Mouse (Mus musculus) testis, adult 2 months (tissue): Measurements from ENCODE around the gene Tma7. TPM values are rescaled to one million over a fixed set of nuclear protein-coding genes. Genes with fewer than 3 reads are reported as not detected.
A peak's percentile ranks its signal among the peaks of the same experiment; 100 is the strongest.

ENCODE experiments used
- H3K27ac ChIP-seq: fragments of 200-500 bp; 2 replicates; pipeline ENCODE4 v1.5.1; 2012; ENCODE audit warnings: low read depth, low read length; ENCODE audit not compliant: control insufficient read depth, insufficient read depth
- H3K27me3 ChIP-seq: fragments of 200-500 bp; 2 replicates; pipeline ENCODE4 v1.6.1; 2012; ENCODE audit warnings: mild to moderate bottlenecking, low read length, moderate library complexity; ENCODE audit not compliant: control insufficient read depth, insufficient read depth
- H3K36me3 ChIP-seq: fragments of 200-500 bp; 2 replicates; pipeline ENCODE4 v1.6.1; 2012; ENCODE audit warnings: mild to moderate bottlenecking, low read length; ENCODE audit not compliant: control insufficient read depth, insufficient read depth
- H3K4me1 ChIP-seq: fragments of 200-500 bp; 2 replicates; pipeline ENCODE4 v1.6.1; 2012; ENCODE audit warnings: low read length; ENCODE audit not compliant: control insufficient read depth, insufficient read depth
- H3K4me3 ChIP-seq: fragments of 200-500 bp; 2 replicates; pipeline ENCODE4 v1.5.1; 2012; ENCODE audit warnings: low read depth, mild to moderate bottlenecking, low read length, moderate library complexity, mixed read lengths; ENCODE audit not compliant: control insufficient read depth
- CTCF ChIP-seq: fragments of 200-500 bp; IDR thresholded peaks from 2 replicates; pipeline ENCODE4 v1.5.1; 2012; ENCODE audit warnings: low read depth, mild to moderate bottlenecking, inconsistent platforms, low read length, moderate library complexity; ENCODE audit not compliant: control insufficient read depth, insufficient read depth, insufficient replicate concordance
- POLR2A ChIP-seq: fragments of 200-500 bp; IDR thresholded peaks from 2 replicates; pipeline ENCODE4 v1.6.1; 2012; ENCODE audit warnings: low read depth, mild to moderate bottlenecking, inconsistent platforms, low read length, moderate library complexity; ENCODE audit not compliant: control insufficient read depth
- polyA plus RNA-seq: library from polyadenylated mRNA; depleted of rRNA; stranded (reverse); fragments of >200 nt; gene quantifications from 2 replicates; pipeline ENCODE4 v1.2.3, GENCODE M21; 2012

Tma7 gene
- polyA plus RNA-seq, 1 experiment: 120 TPM

DNA sequence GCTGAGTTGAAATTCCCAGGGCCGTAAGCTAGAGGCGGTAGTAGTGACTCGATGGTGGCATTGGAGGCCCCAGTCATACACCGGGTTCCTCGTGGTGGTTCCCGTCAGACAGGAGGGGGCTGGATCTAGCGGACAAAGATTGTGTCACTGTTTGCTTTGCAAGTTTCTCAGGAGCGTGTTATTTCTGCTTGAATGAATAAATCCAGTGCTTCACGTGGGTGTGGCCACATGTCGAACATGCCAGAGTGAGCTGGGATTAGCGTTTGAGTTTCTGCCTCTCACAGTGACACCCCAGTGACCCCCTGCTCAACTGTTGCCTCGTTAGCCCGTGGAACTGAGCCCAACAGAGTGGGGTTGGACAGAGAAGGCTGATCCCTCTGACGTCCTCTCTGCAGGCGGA is 8.1 kb upstream of the Tma7 start:
- peaks cover 13% of the 10 kb centered on the region for H3K4me1 ChIP-seq

GRCm38 (mm10) chr9:109087987-109088386 is 5.6 kb upstream of the Tma7 start:
- Histone ChIP-seq H3K4me1 (peaks cover 6% of the 10 kb centered on the region), H3K27ac (no peak overlapping the region), H3K4me3 (no peak overlapping the region)

More for the DNA sequence above, 8.1 kb upstream of the Tma7 start:
- no peaks in the 10 kb centered on the region for H3K27me3 ChIP-seq
- TF ChIP-seq CTCF (no peak), POLR2A (no peak)
- H3K36me3 ChIP-seq: no peaks in the 10 kb centered on the region
- H3K27ac ChIP-seq: no peak overlapping the region
- H3K4me3 ChIP-seq: no peak overlapping the region

GRCm38 (mm10) chr9:109084922-109085321 is 2.5 kb upstream of the Tma7 start:
- Histone ChIP-seq H3K36me3 (no peaks in the 10 kb centered on the region), H3K27me3 (no peaks in the 10 kb centered on the region), H3K4me3 (no peak overlapping the region), H3K4me1 (peaks cover 7% of the 10 kb centered on the region), H3K27ac (no peak overlapping the region)
- TF ChIP-seq POLR2A: no peak
- no peak for TF ChIP-seq CTCF

More at GRCm38 (mm10) chr9:109087987-109088386, 5.6 kb upstream of the Tma7 start:
- no peaks in the 10 kb centered on the region for H3K36me3 ChIP-seq
- TF ChIP-seq POLR2A (no peak), CTCF (no peak)
- H3K27me3 ChIP-seq: no peaks in the 10 kb centered on the region

DNA sequence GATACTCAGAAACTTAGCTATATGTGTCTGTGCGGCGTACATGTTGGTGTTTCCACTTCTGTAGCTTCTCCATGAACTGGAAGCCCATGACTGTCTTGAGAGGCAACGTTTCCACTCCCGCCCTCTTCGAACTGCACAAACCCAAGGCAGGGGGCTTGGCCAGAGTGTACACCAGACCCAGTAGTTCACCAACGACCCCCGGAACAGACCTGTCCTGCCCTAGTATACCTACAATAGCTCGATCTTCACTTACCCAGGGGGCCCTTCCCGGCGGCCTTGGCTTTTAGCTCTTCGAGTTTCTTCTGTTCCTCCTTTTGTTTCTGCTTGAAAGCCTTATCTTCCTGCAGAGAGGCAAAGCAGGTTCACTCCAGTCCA is 651 bp downstream of the Tma7 start:
- TF ChIP-seq POLR2A (no peak), CTCF (no peak)
- Histone ChIP-seq H3K36me3 (no peaks in the 10 kb centered on the region), H3K4me3 (peak overlapping the region; percentile 91), H3K4me1 (peaks cover 4% of the 10 kb centered on the region), H3K27ac (no peak overlapping the region), H3K27me3 (no peaks in the 10 kb centered on the region)

DNA sequence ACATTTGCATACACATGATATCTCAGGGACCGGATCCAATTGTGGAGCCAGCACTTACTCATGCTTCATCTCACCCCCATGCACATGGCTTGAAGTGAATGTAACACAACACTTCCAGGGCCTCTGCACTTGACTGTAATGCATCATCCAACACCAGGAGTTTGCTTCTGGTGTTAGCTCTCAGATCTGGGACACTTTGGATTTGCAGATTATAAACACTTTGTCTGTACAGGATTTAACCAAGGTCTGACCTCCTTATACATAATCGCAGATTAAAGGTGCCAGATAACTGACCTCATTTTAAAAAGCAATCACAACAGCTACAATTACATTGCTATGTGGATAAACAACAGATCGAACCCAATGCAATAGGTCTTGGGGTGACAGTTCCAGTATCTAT is 1.9 kb downstream of the Tma7 start:
- no peak overlapping the region for H3K27ac ChIP-seq
- no peak for TF ChIP-seq POLR2A
- TF ChIP-seq CTCF: no peak
- no peaks in the 10 kb centered on the region for H3K27me3 ChIP-seq
- peaks cover 4% of the 10 kb centered on the region for H3K4me1 ChIP-seq
- no peak overlapping the region for H3K4me3 ChIP-seq
- H3K36me3 ChIP-seq: no peaks in the 10 kb centered on the region

- H3K27ac ChIP-seq: peak within 1 kb of the TSS; percentile 84
- peaks cover 3% of the 10 kb centered on the region for H3K36me3 ChIP-seq
- no peaks in the 10 kb centered on the region for H3K27me3 ChIP-seq
- TF ChIP-seq CTCF (no peak), POLR2A (peak; percentile 66)
- peak within 1 kb of the TSS; percentile 91 for H3K4me3 ChIP-seq
- H3K4me1 ChIP-seq: peaks cover 3% of the 10 kb centered on the region
Measured at GRCm38 (mm10) chr9:109073661-109074573, 8.5 kb downstream of the Tma7 start, which contains the start of gene Atrip. TSS of gene Atrip (minus strand) at chr9:109074124.

GRCm38 (mm10) chr9:109068095-109068735 is 14.2 kb downstream of the Tma7 start:
- H3K4me1 ChIP-seq: no peaks in the 10 kb centered on the region
- H3K27me3 ChIP-seq: no peaks in the 10 kb centered on the region
- TF ChIP-seq CTCF: no peak
- TF ChIP-seq POLR2A: no peak
- no peak overlapping the region for H3K27ac ChIP-seq
- peaks cover 4% of the 10 kb centered on the region for H3K36me3 ChIP-seq
- no peak overlapping the region for H3K4me3 ChIP-seq
